Mouse (Mus musculus) liver, adult 2 months (tissue): ENCODE measurements at regions not wholly inside any gene's neighbourhood (a gene's known extent, or its start where the extent isn't known, plus 50 kb on each side); places are given as distances from the start of the nearest gene placed in this dataset.

Experiments used
- CTCF ChIP-seq: fragments of 200-500 bp; IDR thresholded peaks from 2 replicates; pipeline ENCODE4 v1.5.1; 2011; ENCODE audit warnings: low read depth, low read length, control low read depth
- POLR2A ChIP-seq: fragments of 200-500 bp; IDR thresholded peaks from 2 replicates; pipeline ENCODE4 v1.6.1; 2011; ENCODE audit warnings: low read length, control low read depth; ENCODE audit not compliant: insufficient read depth; ENCODE audit errors: extremely low read depth

GRCm38 (mm10) chr6:101025816-101026215 lies 192.4 kb downstream of the Ppp4r2 start:
- TF ChIP-seq CTCF (no peak), POLR2A (no peak)
